Mouse (Mus musculus): ENCODE results near the gene Crocc. TPM values are rescaled to one million over a fixed set of nuclear protein-coding genes. Genes with fewer than 3 reads are reported as not detected.

The Crocc gene
- polyA plus RNA-seq, 1 experiment from 2014 or later = 5.1 TPM

- Histone ChIP-seq H3K4me2 (ENCODE audit: low read depth, low read length) (peak overlapping the region; percentile 36), H3K9me3 (ENCODE audit: control insufficient read depth, low read length) (no peaks in the 10 kb centered on the region), H3K27me3 (replicated peaks; ENCODE audit: control insufficient read depth, insufficient read depth, low read length) (no peaks in the 10 kb centered on the region), H3K27ac (replicated peaks; ENCODE audit: low read depth, low read length) (peak overlapping the region; percentile 88), H3K4me1 (ENCODE audit: control insufficient read depth, insufficient read depth, low read length) (peaks cover 33% of the 10 kb centered on the region), H3K9ac (ENCODE audit: low read depth, low read length) (peak overlapping the region; percentile 50), H3K4me3 (ENCODE audit: low read depth, low read length) (no peak overlapping the region), H3K36me3 (ENCODE audit: control insufficient read depth, insufficient read depth, low read length) (peaks cover 30% of the 10 kb centered on the region)
- DNase-seq (ENCODE audit: low spot score) (peak; percentile 92), ATAC-seq (ENCODE audit: low read depth) (peak; percentile 77)
- whole genome bisulfite sequencing = 12% methylated on average over 14 of the region's 14 CpGs
Measured at GRCm38 (mm10) chr4:141020811-141021613, 39.3 kb downstream of the Crocc start.

DNA sequence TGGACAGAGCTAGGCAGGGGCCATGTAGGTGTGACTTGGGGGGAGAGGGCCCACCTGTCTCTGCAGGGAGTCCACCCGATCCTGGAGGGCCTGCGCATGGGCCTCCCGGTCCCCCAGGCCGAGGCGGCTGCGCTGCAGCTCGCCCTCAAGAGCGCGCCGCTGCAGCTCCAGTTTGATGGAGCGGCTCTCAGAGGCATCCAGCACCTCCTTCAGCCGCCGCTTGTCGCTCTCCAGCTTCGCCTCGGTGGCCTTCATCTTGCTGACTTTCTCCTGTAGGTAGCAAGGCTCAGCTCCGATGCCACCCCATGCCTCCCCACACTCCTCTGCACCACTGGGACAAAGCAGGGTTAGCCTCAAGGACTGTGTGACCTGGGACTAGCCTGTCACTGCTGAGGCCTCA lies 40.1 kb downstream of the Crocc start:
- peaks cover 33% of the 10 kb centered on the region for H3K4me1 ChIP-seq (ENCODE audit: control insufficient read depth, insufficient read depth, low read length)
- peak overlapping the region; percentile 50 for H3K9ac ChIP-seq (ENCODE audit: low read depth, low read length)
- H3K4me3 ChIP-seq (ENCODE audit: low read depth, low read length) = no peak overlapping the region
- ATAC-seq (ENCODE audit: low read depth) = no peak
- peaks cover 33% of the 10 kb centered on the region for H3K36me3 ChIP-seq (ENCODE audit: control insufficient read depth, insufficient read depth, low read length)
- H3K9me3 ChIP-seq (ENCODE audit: control insufficient read depth, low read length) = no peaks in the 10 kb centered on the region
- H3K27me3 ChIP-seq (replicated peaks; ENCODE audit: control insufficient read depth, insufficient read depth, low read length) = no peaks in the 10 kb centered on the region
- 82% methylated on average over 9 of the region's 17 CpGs for WGBS
- DNase-seq (ENCODE audit: low spot score) = peak; percentile 16
- H3K27ac ChIP-seq (replicated peaks; ENCODE audit: low read depth, low read length) = peak overlapping the region; percentile 88
- H3K4me2 ChIP-seq (ENCODE audit: low read depth, low read length) = peak overlapping the region; percentile 36

DNA sequence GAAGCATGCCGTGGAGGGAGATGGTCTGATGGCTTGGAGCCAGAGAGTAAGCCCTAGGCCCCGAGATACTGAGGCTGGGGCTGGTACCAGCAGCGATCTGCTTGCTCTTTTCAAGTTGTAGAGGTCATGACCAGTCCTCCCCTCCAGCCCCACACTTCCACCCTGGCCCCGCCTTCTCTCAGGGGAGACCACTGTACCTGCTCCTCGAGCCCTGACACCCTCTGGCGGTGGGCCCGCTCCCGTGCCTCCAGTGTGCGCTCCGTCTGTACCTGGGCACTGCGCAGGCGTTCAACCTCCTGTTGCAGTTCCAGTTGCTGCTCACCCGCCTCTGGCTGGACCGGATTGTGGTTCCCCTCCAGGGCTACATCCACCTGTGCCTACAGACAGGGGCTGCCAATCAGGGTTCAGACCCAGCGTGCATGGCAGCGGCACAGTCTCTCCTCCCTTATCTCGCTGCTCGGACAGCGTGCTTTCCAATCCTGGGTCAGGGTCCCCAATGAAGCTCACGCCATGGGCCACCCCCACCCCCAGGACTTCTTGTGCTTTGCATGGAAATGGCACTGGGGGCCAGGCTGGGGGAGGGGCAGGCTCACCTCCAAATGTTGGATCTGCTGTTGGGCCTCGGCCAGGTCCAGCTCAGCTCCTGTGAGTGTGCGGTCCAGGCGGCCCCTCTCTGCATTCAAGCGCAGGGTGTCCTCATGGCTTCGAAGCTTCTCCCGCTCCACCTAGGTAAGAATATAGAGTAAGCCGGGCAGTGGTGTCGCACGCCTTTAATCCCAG lies 42.5 kb downstream of the Crocc start:
- Histone ChIP-seq H3K9ac (ENCODE audit: low read depth, low read length) (no peak overlapping the region), H3K27ac (replicated peaks; ENCODE audit: low read depth, low read length) (no peak overlapping the region), H3K4me2 (ENCODE audit: low read depth, low read length) (no peak overlapping the region), H3K9me3 (ENCODE audit: control insufficient read depth, low read length) (no peaks in the 10 kb centered on the region), H3K36me3 (ENCODE audit: control insufficient read depth, insufficient read depth, low read length) (peaks cover 54% of the 10 kb centered on the region), H3K4me3 (ENCODE audit: low read depth, low read length) (no peak overlapping the region), H3K4me1 (ENCODE audit: control insufficient read depth, insufficient read depth, low read length) (peaks cover 32% of the 10 kb centered on the region), H3K27me3 (replicated peaks; ENCODE audit: control insufficient read depth, insufficient read depth, low read length) (no peaks in the 10 kb centered on the region)
- DNase-seq (ENCODE audit: low spot score) (no peak), ATAC-seq (ENCODE audit: low read depth) (no peak)
- WGBS = 85% methylated on average over 28 of the region's 29 CpGs

DNA sequence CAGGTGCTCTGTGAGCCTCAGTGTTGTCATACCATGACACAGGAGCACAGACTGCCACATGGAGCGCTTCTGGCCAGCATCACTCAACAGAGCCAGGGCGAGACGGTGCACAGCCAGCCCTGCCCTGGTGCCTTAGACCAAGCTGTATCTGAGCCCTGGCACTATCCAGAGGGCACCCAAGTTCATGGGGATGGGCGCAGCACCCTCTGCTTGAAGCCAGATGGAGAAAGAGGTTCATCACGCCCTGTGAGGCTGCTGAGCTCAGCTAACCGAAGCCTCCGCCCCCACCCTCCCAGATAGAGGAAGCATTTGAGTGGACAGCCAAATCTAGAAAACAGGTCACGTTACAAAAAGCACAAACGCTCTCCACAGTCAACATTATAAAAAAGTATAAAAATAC lies 44.0 kb downstream of the Crocc start:
- H3K27me3 ChIP-seq (replicated peaks; ENCODE audit: control insufficient read depth, insufficient read depth, low read length) = no peaks in the 10 kb centered on the region
- H3K4me3 ChIP-seq (ENCODE audit: low read depth, low read length) = no peak overlapping the region
- WGBS = 73% methylated on average over 9 of the region's 9 CpGs
- DNase-seq (ENCODE audit: low spot score) (no peak), ATAC-seq (ENCODE audit: low read depth) (no peak)
- H3K4me1 ChIP-seq (ENCODE audit: control insufficient read depth, insufficient read depth, low read length) = peaks cover 36% of the 10 kb centered on the region
- no peaks in the 10 kb centered on the region for H3K9me3 ChIP-seq (ENCODE audit: control insufficient read depth, low read length)
- H3K9ac ChIP-seq (ENCODE audit: low read depth, low read length) = no peak overlapping the region
- H3K27ac ChIP-seq (replicated peaks; ENCODE audit: low read depth, low read length) = no peak overlapping the region
- no peak overlapping the region for H3K4me2 ChIP-seq (ENCODE audit: low read depth, low read length)
- peaks cover 58% of the 10 kb centered on the region for H3K36me3 ChIP-seq (ENCODE audit: control insufficient read depth, insufficient read depth, low read length)

DNA sequence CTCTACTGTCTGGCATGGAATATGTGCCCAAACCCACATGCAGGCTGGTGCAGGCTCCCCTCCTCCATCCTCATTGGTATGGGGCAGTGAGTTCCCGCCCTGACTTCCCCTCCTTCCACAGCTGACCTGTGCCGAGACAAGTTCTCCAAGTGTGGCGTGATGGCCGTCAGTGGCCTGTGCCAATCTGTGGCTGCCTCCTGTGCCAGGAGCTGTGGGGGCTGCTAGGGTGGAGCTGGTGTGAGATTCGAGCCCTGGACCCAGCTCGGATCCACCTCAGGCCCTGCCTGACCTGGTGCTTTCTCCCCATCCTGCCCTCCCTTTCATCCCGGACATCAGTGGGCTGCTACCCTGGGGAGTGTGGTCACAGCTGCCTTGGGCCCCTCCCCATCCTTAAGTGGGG lies 45.0 kb downstream of the Crocc start:
- peaks cover 58% of the 10 kb centered on the region for H3K36me3 ChIP-seq (ENCODE audit: control insufficient read depth, insufficient read depth, low read length)
- H3K4me1 ChIP-seq (ENCODE audit: control insufficient read depth, insufficient read depth, low read length) = peaks cover 27% of the 10 kb centered on the region
- DNase-seq (ENCODE audit: low spot score) = no peak
- no peaks in the 10 kb centered on the region for H3K9me3 ChIP-seq (ENCODE audit: control insufficient read depth, low read length)
- ATAC-seq (ENCODE audit: low read depth) = no peak
- no peaks in the 10 kb centered on the region for H3K27me3 ChIP-seq (replicated peaks; ENCODE audit: control insufficient read depth, insufficient read depth, low read length)
- no peak overlapping the region for H3K4me2 ChIP-seq (ENCODE audit: low read depth, low read length)
- H3K9ac ChIP-seq (ENCODE audit: low read depth, low read length) = no peak overlapping the region
- WGBS = 64% methylated on average over 7 of the region's 7 CpGs
- H3K4me3 ChIP-seq (ENCODE audit: low read depth, low read length) = no peak overlapping the region
- no peak overlapping the region for H3K27ac ChIP-seq (replicated peaks; ENCODE audit: low read depth, low read length)

GRCm38 (mm10) chr4:141014856-141015255 lies 45.5 kb downstream of the Crocc start:
- no peak overlapping the region for H3K27ac ChIP-seq (replicated peaks; ENCODE audit: low read depth, low read length)
- ATAC-seq (ENCODE audit: low read depth) = no peak
- H3K9ac ChIP-seq (ENCODE audit: low read depth, low read length) = no peak overlapping the region
- H3K36me3 ChIP-seq (ENCODE audit: control insufficient read depth, insufficient read depth, low read length) = peaks cover 53% of the 10 kb centered on the region
- peaks cover 27% of the 10 kb centered on the region for H3K4me1 ChIP-seq (ENCODE audit: control insufficient read depth, insufficient read depth, low read length)
- WGBS = 93% methylated on average over 11 of the region's 11 CpGs
- H3K9me3 ChIP-seq (ENCODE audit: control insufficient read depth, low read length) = no peaks in the 10 kb centered on the region
- no peak overlapping the region for H3K4me2 ChIP-seq (ENCODE audit: low read depth, low read length)
- no peak overlapping the region for H3K4me3 ChIP-seq (ENCODE audit: low read depth, low read length)
- DNase-seq (ENCODE audit: low spot score) = no peak
- no peaks in the 10 kb centered on the region for H3K27me3 ChIP-seq (replicated peaks; ENCODE audit: control insufficient read depth, insufficient read depth, low read length)

GRCm38 (mm10) chr4:141014114-141014513 lies 46.2 kb downstream of the Crocc start:
- no peak overlapping the region for H3K4me2 ChIP-seq (ENCODE audit: low read depth, low read length)
- peaks cover 50% of the 10 kb centered on the region for H3K36me3 ChIP-seq (ENCODE audit: control insufficient read depth, insufficient read depth, low read length)
- peak overlapping the region; percentile 8; the same call in 1 of the 2 replicates for H3K9ac ChIP-seq (ENCODE audit: low read depth, low read length)
- H3K4me1 ChIP-seq (ENCODE audit: control insufficient read depth, insufficient read depth, low read length) = peaks cover 21% of the 10 kb centered on the region
- no peaks in the 10 kb centered on the region for H3K9me3 ChIP-seq (ENCODE audit: control insufficient read depth, low read length)
- H3K27ac ChIP-seq (replicated peaks; ENCODE audit: low read depth, low read length) = no peak overlapping the region
- WGBS = 72% methylated on average over 8 of the region's 8 CpGs
- no peak for DNase-seq (ENCODE audit: low spot score)
- no peak for ATAC-seq (ENCODE audit: low read depth)
- no peaks in the 10 kb centered on the region for H3K27me3 ChIP-seq (replicated peaks; ENCODE audit: control insufficient read depth, insufficient read depth, low read length)
- no peak overlapping the region for H3K4me3 ChIP-seq (ENCODE audit: low read depth, low read length)

DNA sequence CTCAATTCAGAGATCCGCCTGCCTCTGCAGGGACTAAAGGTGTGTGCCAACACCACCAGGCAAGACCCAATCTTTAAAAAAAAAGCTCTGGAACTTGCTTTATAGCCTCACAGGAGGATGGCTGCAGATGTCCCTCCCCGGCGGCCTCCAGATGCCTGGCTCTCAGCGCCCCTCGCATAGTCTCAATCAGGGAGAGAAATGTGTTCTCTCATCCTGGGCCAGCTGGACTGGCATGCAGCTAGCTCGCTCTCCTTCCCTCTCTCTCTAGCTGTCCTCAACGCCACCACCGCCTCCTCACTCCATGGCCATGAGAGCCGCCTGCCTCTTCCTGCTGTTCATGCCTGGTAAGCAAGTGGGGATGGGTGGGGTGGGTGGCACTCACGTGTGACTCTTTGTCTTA lies 47.8 kb downstream of the Crocc start:
- H3K27ac ChIP-seq (replicated peaks; ENCODE audit: low read depth, low read length) = peak overlapping the region; percentile 91
- peak overlapping the region; percentile 66 for H3K4me2 ChIP-seq (ENCODE audit: low read depth, low read length)
- 79% methylated on average over 10 of the region's 10 CpGs for WGBS
- ATAC-seq (ENCODE audit: low read depth) (no peak), DNase-seq (ENCODE audit: low spot score) (peak; percentile 15)
- no peak overlapping the region for H3K9ac ChIP-seq (ENCODE audit: low read depth, low read length)
- H3K9me3 ChIP-seq (ENCODE audit: control insufficient read depth, low read length) = no peaks in the 10 kb centered on the region
- H3K4me3 ChIP-seq (ENCODE audit: low read depth, low read length) = peak overlapping the region; percentile 63
- H3K36me3 ChIP-seq (ENCODE audit: control insufficient read depth, insufficient read depth, low read length) = peaks cover 49% of the 10 kb centered on the region
- no peaks in the 10 kb centered on the region for H3K27me3 ChIP-seq (replicated peaks; ENCODE audit: control insufficient read depth, insufficient read depth, low read length)
- peaks cover 21% of the 10 kb centered on the region for H3K4me1 ChIP-seq (ENCODE audit: control insufficient read depth, insufficient read depth, low read length)
